Mouse (Mus musculus) kidney, postnatal 0 days (tissue): ENCODE results near the gene Farp1. TPM values are rescaled to one million over a fixed set of nuclear protein-coding genes. Genes with fewer than 3 reads are reported as not detected.
A peak's percentile ranks its signal among the peaks of the same experiment; 100 is the strongest.

Experiments
- ATAC-seq: fragments of 200-750 bp; cut with Nextera tagmentation; replicated peaks from 2 replicates; pipeline ENCODE4 v1.8.0; 2017; ENCODE audit warnings: low read depth, moderate number of reproducible peaks, moderate TSS enrichment, moderate library complexity; ENCODE audit not compliant: low FRiP score
- DNase-seq: peaks from one replicate; pipeline ENCODE4 v3.0.0-alpha.2; 2016; ENCODE audit warnings: low spot score
- H3K27ac ChIP-seq: fragments of 300-500 bp; sonication (generic); 2 replicates; pipeline ENCODE4 v1.5.1; 2014; ENCODE audit warnings: mild to moderate bottlenecking
- H3K27me3 ChIP-seq: fragments of 300-500 bp; sonication (generic); 2 replicates; pipeline ENCODE4 v1.6.1; 2014; ENCODE audit warnings: low read length, mixed read lengths; ENCODE audit not compliant: insufficient read depth
- H3K36me3 ChIP-seq: fragments of 300-500 bp; sonication (generic); 2 replicates; pipeline ENCODE4 v1.6.1; 2014; ENCODE audit warnings: low read length, mixed read lengths; ENCODE audit not compliant: insufficient read depth
- H3K4me1 ChIP-seq: fragments of 300-500 bp; sonication (generic); replicated peaks from 2 replicates; pipeline ENCODE4 v1.6.1; 2014; ENCODE audit warnings: antibody characterized with exemption, low read length, mixed read lengths; ENCODE audit not compliant: insufficient read depth
- H3K4me2 ChIP-seq: fragments of 300-500 bp; sonication (generic); 2 replicates; pipeline ENCODE4 v1.6.1; 2014; ENCODE audit warnings: mild to moderate bottlenecking, low read length, moderate library complexity, mixed read lengths
- H3K4me3 ChIP-seq: fragments of 300-500 bp; sonication (generic); replicated peaks from 2 replicates; pipeline ENCODE4 v1.5.1; 2014; ENCODE audit warnings: low read depth, low read length
- H3K9ac ChIP-seq: fragments of 300-500 bp; sonication (generic); 2 replicates; pipeline ENCODE4 v1.6.1; 2014; ENCODE audit warnings: low read depth, low read length
- H3K9me3 ChIP-seq: fragments of 300-500 bp; sonication (generic); replicated peaks from 2 replicates; pipeline ENCODE4 v1.6.1; 2016; ENCODE audit warnings: low read length, inconsistent platforms, mixed read lengths
- CTCF ChIP-seq: IDR thresholded peaks from 2 replicates; pipeline ENCODE4 v1.5.1; 2016; ENCODE audit warnings: antibody characterized with exemption, low read depth, mild to moderate bottlenecking, moderate library complexity
- WGBS: fragments of 180-500 bp; shearing (Covaris S2); extraction: QIAGEN DNeasy Blood & Tissue Kit; methylation state at CpG from one replicate; pipeline ENCODE4 v1.1.7; 2014; 5-methylcytosine and 5-hydroxymethylcytosine counted together
- polyA plus RNA-seq: library from polyadenylated mRNA; unstranded; fragments of >200 nt; fragmentation: Nextera tagmentation; extraction: Ambion mirVana; gene quantifications from 2 replicates; pipeline ENCODE4 v1.2.1, GENCODE M21; 2015

Gene Farp1
- polyA plus RNA-seq, 1 experiment from 2014 or later, result 23.4 TPM

GRCm38 (mm10) chr14:121309909-121310308 is 274.9 kb downstream of the Farp1 start:
- peaks cover 2% of the 10 kb centered on the region for H3K4me1 ChIP-seq
- no peak overlapping the region for H3K4me3 ChIP-seq
- H3K27ac ChIP-seq, result no peak overlapping the region
- no peak for TF ChIP-seq CTCF
- WGBS, result 37% methylated on average over 3 of the region's 3 CpGs
- peak; percentile 16 for DNase-seq
- 0 out of 2 replicates have a peak, but pooled peaks cover 2% of the 10 kb centered on the region for H3K36me3 ChIP-seq
- H3K9me3 ChIP-seq, result no peaks in the 10 kb centered on the region
- no peak overlapping the region for H3K9ac ChIP-seq
- H3K4me2 ChIP-seq, result no peak overlapping the region
- ATAC-seq, result no peak; the same call in 1 of the 2 replicates
- H3K27me3 ChIP-seq, result no peaks in the 10 kb centered on the region

GRCm38 (mm10) chr14:121310325-121311080 is 275.5 kb downstream of the Farp1 start:
- Histone ChIP-seq H3K36me3 (0 out of 2 replicates have a peak, but pooled peaks cover 2% of the 10 kb centered on the region), H3K27ac (no peak overlapping the region), H3K4me1 (peaks cover 8% of the 10 kb centered on the region), H3K9me3 (no peaks in the 10 kb centered on the region), H3K27me3 (no peaks in the 10 kb centered on the region), H3K4me2 (no peak overlapping the region), H3K9ac (no peak overlapping the region), H3K4me3 (no peak overlapping the region)
- WGBS, result 75% methylated on average over 6 of the region's 6 CpGs
- no peak; the same call in 1 of the 2 replicates for ATAC-seq
- no peak for DNase-seq
- TF ChIP-seq CTCF, result no peak

- no peak overlapping the region for H3K27ac ChIP-seq
- no peak overlapping the region for H3K4me3 ChIP-seq
- no peak overlapping the region for H3K9ac ChIP-seq
- no peak overlapping the region for H3K4me2 ChIP-seq
- no peaks in the 10 kb centered on the region for H3K9me3 ChIP-seq
- ATAC-seq (no peak), DNase-seq (no peak)
- no peaks in the 10 kb centered on the region for H3K27me3 ChIP-seq
- TF ChIP-seq CTCF, result no peak
- WGBS, result 87% methylated on average over 2 of the region's 2 CpGs
- peaks cover 9% of the 10 kb centered on the region for H3K4me1 ChIP-seq
- 0 out of 2 replicates have a peak, but pooled peaks cover 2% of the 10 kb centered on the region for H3K36me3 ChIP-seq
These were observed 276.1 kb downstream of the Farp1 start for GRCm38 (mm10) chr14:121311083-121311482.

- 95% methylated on average over 10 of the region's 10 CpGs for WGBS
- Histone ChIP-seq H3K9ac (no peak overlapping the region), H3K4me1 (peaks cover 16% of the 10 kb centered on the region), H3K27ac (no peak overlapping the region), H3K27me3 (no peaks in the 10 kb centered on the region), H3K9me3 (no peaks in the 10 kb centered on the region), H3K4me3 (no peak overlapping the region), H3K36me3 (no peaks in the 10 kb centered on the region), H3K4me2 (no peak overlapping the region)
- ATAC-seq (no peak), DNase-seq (no peak)
- no peak for TF ChIP-seq CTCF
These were observed 278.3 kb downstream of the Farp1 start for GRCm38 (mm10) chr14:121313283-121313682.

- 70% methylated on average over 3 of the region's 3 CpGs for WGBS
- no peaks in the 10 kb centered on the region for H3K36me3 ChIP-seq
- DNase-seq, result no peak
- H3K4me1 ChIP-seq, result peaks cover 14% of the 10 kb centered on the region
- no peaks in the 10 kb centered on the region for H3K27me3 ChIP-seq
- H3K4me2 ChIP-seq, result no peak overlapping the region
- H3K9me3 ChIP-seq, result no peaks in the 10 kb centered on the region
- no peak overlapping the region for H3K27ac ChIP-seq
- ATAC-seq, result no peak
- H3K9ac ChIP-seq, result no peak overlapping the region
- no peak for TF ChIP-seq CTCF
- no peak overlapping the region for H3K4me3 ChIP-seq
These were observed 279.9 kb downstream of the Farp1 start for GRCm38 (mm10) chr14:121314934-121315333.

- Histone ChIP-seq H3K9me3 (no peaks in the 10 kb centered on the region), H3K27me3 (no peaks in the 10 kb centered on the region), H3K4me2 (no peak overlapping the region), H3K9ac (no peak overlapping the region), H3K4me1 (peaks cover 14% of the 10 kb centered on the region), H3K4me3 (no peak overlapping the region), H3K27ac (no peak overlapping the region), H3K36me3 (no peaks in the 10 kb centered on the region)
- no peak for TF ChIP-seq CTCF
- 49% methylated on average over 5 of the region's 5 CpGs for WGBS
- ATAC-seq (no peak), DNase-seq (no peak)
These were observed 281.1 kb downstream of the Farp1 start for GRCm38 (mm10) chr14:121316136-121316535.
